Mouse (Mus musculus): ENCODE data around the gene Cacng8.

The Cacng8 gene

GRCm38 (mm10) chr7:3432066-3432465, 41.6 kb downstream of the Cacng8 start:
- DNase-seq (ENCODE audit: low read depth, low spot score) = no peak

- no peak for DNase-seq (ENCODE audit: low read depth, low spot score)
Observed at GRCm38 (mm10) chr7:3437941-3438340, 47.5 kb downstream of the Cacng8 start.

- no peak for DNase-seq (ENCODE audit: low read depth, low spot score)
Observed at GRCm38 (mm10) chr7:3439984-3440383, 49.5 kb downstream of the Cacng8 start.

- no peak for DNase-seq (ENCODE audit: low read depth, low spot score)
Observed at GRCm38 (mm10) chr7:3440526-3440925, 50.0 kb downstream of the Cacng8 start.

GRCm38 (mm10) chr7:3442476-3443062, 52.1 kb downstream of the Cacng8 start:
- DNase-seq (ENCODE audit: low read depth, low spot score) = no peak

- DNase-seq (ENCODE audit: low read depth, low spot score) = no peak
Observed at GRCm38 (mm10) chr7:3444678-3445077, 54.2 kb downstream of the Cacng8 start.

- no peak for DNase-seq (ENCODE audit: low read depth, low spot score)
Observed at GRCm38 (mm10) chr7:3446584-3446983, 56.1 kb downstream of the Cacng8 start.

- no peak for DNase-seq (ENCODE audit: low read depth, low spot score)
Observed at GRCm38 (mm10) chr7:3447026-3447425, 56.5 kb downstream of the Cacng8 start.

- DNase-seq (ENCODE audit: low read depth, low spot score) = peak; percentile 58
Observed at GRCm38 (mm10) chr7:3448737-3449454, 58.4 kb downstream of the Cacng8 start.

- DNase-seq (ENCODE audit: low read depth, low spot score) = no peak
Observed at GRCm38 (mm10) chr7:3450671-3451070, 60.2 kb downstream of the Cacng8 start.

GRCm38 (mm10) chr7:3451161-3451560, 60.7 kb downstream of the Cacng8 start:
- peak; percentile 19 for DNase-seq (ENCODE audit: low read depth, low spot score)

- no peak for DNase-seq (ENCODE audit: low read depth, low spot score)
Observed at GRCm38 (mm10) chr7:3452821-3453485, 62.5 kb downstream of the Cacng8 start.

- no peak for DNase-seq (ENCODE audit: low read depth, low spot score)
Observed at GRCm38 (mm10) chr7:3453486-3454183, 63.2 kb downstream of the Cacng8 start.

GRCm38 (mm10) chr7:3457111-3457840, 66.8 kb downstream of the Cacng8 start:
- DNase-seq (ENCODE audit: low read depth, low spot score) = no peak

- DNase-seq (ENCODE audit: low read depth, low spot score) = no peak
Observed at GRCm38 (mm10) chr7:3457841-3458217, 67.3 kb downstream of the Cacng8 start.

GRCm38 (mm10) chr7:3460261-3460660, 69.8 kb downstream of the Cacng8 start:
- DNase-seq (ENCODE audit: low read depth, low spot score) = no peak

GRCm38 (mm10) chr7:3463306-3463705, 72.8 kb downstream of the Cacng8 start:
- DNase-seq (ENCODE audit: low read depth, low spot score) = no peak
